Mouse (Mus musculus) spleen, adult 2 months (tissue): Measurements from ENCODE around the gene Atp1b3.

Experiments used
- CTCF ChIP-seq: fragments of 200-500 bp; IDR thresholded peaks from 2 replicates; pipeline ENCODE4 v1.5.1; 2011; ENCODE audit warnings: mild to moderate bottlenecking, inconsistent platforms; ENCODE audit not compliant: insufficient read depth, insufficient read length, insufficient replicate concordance; ENCODE audit errors: extremely low read depth
- POLR2A ChIP-seq: fragments of 200-500 bp; IDR thresholded peaks from 2 replicates; pipeline ENCODE4 v1.6.1; 2011; ENCODE audit warnings: low read depth, low read length, inconsistent platforms

DNA sequence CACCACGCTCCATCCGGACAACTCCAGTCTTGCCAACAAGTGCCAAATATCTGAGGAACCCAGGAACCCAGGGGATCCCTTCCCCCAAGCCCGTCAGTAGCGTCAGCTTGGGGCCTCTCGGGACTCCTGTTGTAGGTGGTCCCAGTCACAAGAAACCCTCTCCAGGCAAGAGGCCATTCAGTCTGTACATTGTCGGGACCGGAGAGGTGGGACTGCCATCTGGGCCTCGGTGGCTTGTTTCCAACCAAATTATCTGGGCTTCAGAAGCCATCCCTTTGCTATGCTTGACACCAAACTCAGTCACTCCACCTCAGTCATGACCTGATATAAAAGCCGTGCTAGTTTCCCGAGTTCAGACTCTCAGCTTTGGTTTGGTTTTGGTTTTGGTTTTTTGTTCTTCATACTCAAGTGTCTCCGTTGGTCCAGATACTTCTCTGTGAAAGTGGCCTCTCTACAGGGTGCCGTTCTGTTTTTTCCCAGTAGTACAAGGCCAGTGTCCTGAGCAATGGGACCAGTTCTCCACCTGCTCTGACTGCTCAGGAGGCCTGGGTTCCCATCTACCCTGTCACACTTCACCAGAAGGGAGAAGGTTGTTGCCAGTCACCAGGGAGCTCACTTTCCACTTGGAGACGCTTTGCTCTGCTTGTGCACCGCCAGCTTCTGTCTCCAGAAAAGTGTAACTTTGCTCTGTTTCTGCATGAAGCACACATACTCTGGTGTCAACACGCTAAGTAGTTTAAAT, 41.7 kb downstream of the Atp1b3 start:
- TF ChIP-seq POLR2A = no peak
- no peak for TF ChIP-seq CTCF
